Mouse (Mus musculus) lung, embryonic 16.5 days (tissue): ENCODE measurements around the gene Slc39a5. TPM values are rescaled to one million over a fixed set of nuclear protein-coding genes. Genes with fewer than 3 reads are reported as not detected.

Experiments used
- ATAC-seq: fragments of 200-750 bp; cut with Nextera tagmentation; 2 replicates; pipeline ENCODE4 v1.8.0; 2017; ENCODE audit warnings: low read depth, mild to moderate bottlenecking, moderate library complexity
- H3K27ac ChIP-seq: fragments of 300-500 bp; sonication (generic); 2 replicates; pipeline ENCODE4 v1.5.1; 2014; ENCODE audit warnings: mild to moderate bottlenecking, control low read depth, low read length
- H3K27me3 ChIP-seq: fragments of 300-500 bp; sonication (generic); 2 replicates; pipeline ENCODE4 v1.6.1; 2014; ENCODE audit warnings: low read depth, low read length, mixed read lengths; ENCODE audit not compliant: control insufficient read depth, insufficient read depth
- H3K36me3 ChIP-seq: fragments of 300-500 bp; sonication (generic); 2 replicates; pipeline ENCODE4 v1.6.1; 2014; ENCODE audit warnings: low read length; ENCODE audit not compliant: control insufficient read depth, insufficient read depth
- H3K4me1 ChIP-seq: fragments of 300-500 bp; sonication (generic); replicated peaks from 2 replicates; pipeline ENCODE4 v1.6.1; 2014; ENCODE audit warnings: low read length, mixed read lengths; ENCODE audit not compliant: control insufficient read depth, insufficient read depth
- H3K4me2 ChIP-seq: fragments of 300-500 bp; sonication (generic); 2 replicates; pipeline ENCODE4 v1.6.1; 2014; ENCODE audit warnings: low read depth, low read length, control low read depth
- H3K4me3 ChIP-seq: fragments of 300-500 bp; sonication (generic); 2 replicates; pipeline ENCODE4 v1.5.1; 2014; ENCODE audit warnings: mild to moderate bottlenecking, low read length, control low read depth
- H3K9ac ChIP-seq: fragments of 300-500 bp; sonication (generic); 2 replicates; pipeline ENCODE4 v1.6.1; 2014; ENCODE audit warnings: low read length, control low read depth
- H3K9me3 ChIP-seq: fragments of 300-500 bp; sonication (generic); 2 replicates; pipeline ENCODE4 v1.6.1; 2016; ENCODE audit warnings: low read length; ENCODE audit not compliant: control insufficient read depth
- WGBS: fragments of 180-500 bp; shearing (Covaris S2); extraction: QIAGEN DNeasy Blood & Tissue Kit; methylation state at CpG from one replicate; pipeline ENCODE4 v1.1.7; 2014; 5-methylcytosine and 5-hydroxymethylcytosine counted together
- polyA plus RNA-seq: library from polyadenylated mRNA; unstranded; fragments of >200 nt; fragmentation: Nextera tagmentation; extraction: Ambion mirVana; gene quantifications from 2 replicates; pipeline ENCODE4 v1.2.1, GENCODE M21; 2015

The Slc39a5 gene
- polyA plus RNA-seq, 1 experiment from 2014 or later = 0.13 TPM

DNA sequence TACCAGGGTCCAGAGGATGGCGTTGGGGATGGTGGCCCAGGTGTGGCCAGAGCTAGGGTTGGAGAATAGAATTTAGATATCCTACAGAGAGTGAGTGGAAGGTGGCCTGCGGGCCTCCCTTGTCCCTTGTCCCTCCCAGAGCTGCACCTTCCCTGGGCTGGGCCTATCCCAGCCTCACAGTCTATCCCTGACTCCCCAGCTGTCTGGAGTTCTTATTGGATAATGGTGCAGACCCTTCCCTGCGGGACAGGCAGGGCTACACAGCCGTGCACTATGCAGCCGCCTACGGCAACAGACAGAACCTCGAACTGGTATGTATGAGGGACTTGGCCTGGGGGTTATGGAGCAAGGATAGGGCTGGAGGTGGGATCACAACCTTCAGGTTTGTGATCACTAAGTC is 15.1 kb downstream of the Slc39a5 start:
- H3K36me3 ChIP-seq = peaks cover 86% of the 10 kb centered on the region
- H3K27me3 ChIP-seq = no peaks in the 10 kb centered on the region
- no peaks in the 10 kb centered on the region for H3K9me3 ChIP-seq
- 87% methylated on average over 7 of the region's 7 CpGs for WGBS
- H3K4me2 ChIP-seq = no peak overlapping the region
- H3K27ac ChIP-seq = no peak overlapping the region
- no peaks in the 10 kb centered on the region for H3K4me1 ChIP-seq
- no peak for ATAC-seq
- no peak overlapping the region for H3K9ac ChIP-seq
- H3K4me3 ChIP-seq = no peak overlapping the region

- Histone ChIP-seq H3K4me3 (no peak overlapping the region), H3K9me3 (no peaks in the 10 kb centered on the region), H3K4me1 (peaks cover 13% of the 10 kb centered on the region), H3K9ac (no peak overlapping the region), H3K27ac (no peak overlapping the region), H3K27me3 (no peaks in the 10 kb centered on the region), H3K4me2 (no peak overlapping the region), H3K36me3 (peaks cover 77% of the 10 kb centered on the region)
- ATAC-seq = no peak
- WGBS = 83% methylated on average over 8 of the region's 8 CpGs
These were observed 18.5 kb downstream of the Slc39a5 start for GRCm38 (mm10) chr10:128382482-128382881.

- no peak overlapping the region for H3K4me3 ChIP-seq
- WGBS = 83% methylated on average over 5 of the region's 5 CpGs
- H3K36me3 ChIP-seq = peaks cover 59% of the 10 kb centered on the region
- H3K4me1 ChIP-seq = peaks cover 19% of the 10 kb centered on the region
- no peak for ATAC-seq
- H3K27ac ChIP-seq = no peak overlapping the region
- no peak overlapping the region for H3K9ac ChIP-seq
- H3K27me3 ChIP-seq = no peaks in the 10 kb centered on the region
- H3K4me2 ChIP-seq = no peak overlapping the region
- H3K9me3 ChIP-seq = no peaks in the 10 kb centered on the region
These were observed 20.5 kb downstream of the Slc39a5 start for GRCm38 (mm10) chr10:128380565-128380964.

DNA sequence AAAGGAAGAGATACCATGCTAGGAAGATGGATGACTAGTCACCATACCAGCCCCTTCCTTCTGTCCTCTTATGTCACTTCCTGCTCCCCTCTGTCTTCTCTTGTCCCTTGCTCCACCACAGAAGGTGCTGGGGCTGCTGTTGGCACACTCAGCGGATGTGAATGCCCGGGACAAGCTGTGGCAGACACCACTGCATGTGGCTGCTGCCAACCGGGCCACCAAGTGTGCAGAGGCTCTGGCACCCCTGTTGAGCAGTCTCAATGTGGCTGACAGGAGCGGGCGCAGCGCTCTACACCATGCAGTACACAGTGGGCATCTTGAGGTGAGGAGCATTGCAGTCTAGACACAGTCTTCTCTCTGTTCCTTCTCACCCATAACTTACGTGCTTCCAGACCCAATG is 21.8 kb downstream of the Slc39a5 start:
- H3K27ac ChIP-seq = no peak overlapping the region
- no peaks in the 10 kb centered on the region for H3K27me3 ChIP-seq
- ATAC-seq = no peak
- H3K4me3 ChIP-seq = no peak overlapping the region
- no peaks in the 10 kb centered on the region for H3K9me3 ChIP-seq
- H3K4me1 ChIP-seq = peaks cover 19% of the 10 kb centered on the region
- peak overlapping the region; percentile 28; the same call in 1 of the 2 replicates for H3K9ac ChIP-seq
- H3K4me2 ChIP-seq = no peak overlapping the region
- WGBS = 94% methylated on average over 7 of the region's 7 CpGs
- peaks cover 51% of the 10 kb centered on the region for H3K36me3 ChIP-seq

- H3K4me3 ChIP-seq = no peak overlapping the region
- no peak for ATAC-seq
- H3K4me2 ChIP-seq = peak overlapping the region; percentile 62; the same call in 1 of the 2 replicates
- H3K9ac ChIP-seq = peak overlapping the region; percentile 97
- H3K27me3 ChIP-seq = no peaks in the 10 kb centered on the region
- WGBS = 55% methylated on average over 3 of the region's 3 CpGs
- no peak overlapping the region for H3K27ac ChIP-seq
- H3K36me3 ChIP-seq = peaks cover 43% of the 10 kb centered on the region
- H3K4me1 ChIP-seq = peaks cover 19% of the 10 kb centered on the region
- H3K9me3 ChIP-seq = no peaks in the 10 kb centered on the region
These were observed 22.6 kb downstream of the Slc39a5 start for GRCm38 (mm10) chr10:128378462-128378861.

- WGBS = 50% methylated on average over 14 of the region's 14 CpGs
- H3K27ac ChIP-seq = no peak overlapping the region
- no peaks in the 10 kb centered on the region for H3K27me3 ChIP-seq
These were observed 23.0 kb downstream of the Slc39a5 start for GRCm38 (mm10) chr10:128377940-128378448.

GRCm38 (mm10) chr10:128377222-128377939 is 23.6 kb downstream of the Slc39a5 start:
- no peaks in the 10 kb centered on the region for H3K9me3 ChIP-seq
- H3K27me3 ChIP-seq = no peaks in the 10 kb centered on the region
- ATAC-seq = peak; percentile 72
- H3K36me3 ChIP-seq = peaks cover 32% of the 10 kb centered on the region
- peak overlapping the region; percentile 76 for H3K27ac ChIP-seq
- peak overlapping the region; percentile 97 for H3K9ac ChIP-seq
- WGBS = 0% methylated on average over 31 of the region's 47 CpGs
- H3K4me1 ChIP-seq = peaks cover 19% of the 10 kb centered on the region
- peak overlapping the region; percentile 93 for H3K4me3 ChIP-seq
- peak overlapping the region; percentile 62 for H3K4me2 ChIP-seq

More at GRCm38 (mm10) chr10:128377940-128378448, 23.0 kb downstream of the Slc39a5 start:
- Histone ChIP-seq H3K4me1 (peaks cover 19% of the 10 kb centered on the region), H3K9ac (peak overlapping the region; percentile 97), H3K9me3 (no peaks in the 10 kb centered on the region), H3K36me3 (peaks cover 38% of the 10 kb centered on the region), H3K4me3 (peak overlapping the region; percentile 93), H3K4me2 (peak overlapping the region; percentile 62)
- no peak for ATAC-seq

DNA sequence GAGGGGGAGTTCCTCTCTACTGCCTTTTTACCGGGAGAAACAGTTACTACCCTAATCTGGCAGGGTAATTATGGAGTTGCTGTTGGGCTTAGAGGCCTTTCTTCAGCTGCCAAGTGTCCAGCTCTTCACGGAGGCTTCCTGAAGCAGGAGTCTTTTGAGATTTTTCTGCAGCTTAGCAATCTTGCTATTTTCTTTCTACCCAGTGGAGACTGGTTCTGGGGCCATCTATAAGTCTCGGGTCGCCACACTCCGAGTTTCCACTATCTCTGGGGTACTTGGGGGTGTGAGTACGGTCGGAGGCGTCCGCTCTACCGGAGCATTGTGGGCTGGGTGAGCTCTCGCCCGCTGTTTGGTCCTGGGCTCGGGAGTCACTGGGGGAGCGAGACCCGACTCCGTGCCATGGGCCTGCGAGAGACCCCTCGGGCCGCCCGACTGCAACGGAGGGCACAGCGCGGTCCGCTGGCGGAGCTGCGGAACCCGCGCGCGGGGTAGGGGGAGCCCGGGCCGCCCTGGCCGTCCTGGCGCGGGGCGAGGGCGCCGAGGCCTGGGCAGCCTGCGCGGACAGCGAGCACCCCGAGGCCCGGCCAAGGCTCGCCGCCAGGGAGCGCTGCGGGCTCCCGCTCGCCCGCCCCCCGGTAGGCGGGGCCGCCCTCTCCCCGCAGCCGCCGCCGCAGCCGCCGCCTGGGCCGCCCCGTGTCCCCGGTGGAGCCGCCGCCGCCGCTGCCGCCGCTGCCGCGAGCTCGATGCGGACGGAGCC is 24.4 kb downstream of the Slc39a5 start, which contains the start of gene Ankrd52:
Gene Ankrd52, plus strand, starts transcription at position 661 of the 757 bp plus-strand sequence.
- H3K9me3 ChIP-seq = no peaks in the 10 kb centered on the region
- peak; percentile 96 for ATAC-seq
- H3K9ac ChIP-seq = peak within 1 kb of the TSS; percentile 97
- H3K4me2 ChIP-seq = peak within 1 kb of the TSS; percentile 62
- H3K27me3 ChIP-seq = no peaks in the 10 kb centered on the region
- peaks cover 26% of the 10 kb centered on the region for H3K36me3 ChIP-seq
- peaks cover 19% of the 10 kb centered on the region for H3K4me1 ChIP-seq
- peak within 1 kb of the TSS; percentile 93 for H3K4me3 ChIP-seq
- peak within 1 kb of the TSS; percentile 92 for H3K27ac ChIP-seq
- under 1% methylated on average over 48 of the region's 73 CpGs for WGBS

GRCm38 (mm10) chr10:128376099-128376454 is 25.0 kb downstream of the Slc39a5 start:
- 45% methylated on average over 4 of the region's 4 CpGs for WGBS

More at GRCm38 (mm10) chr10:128376099-128376454, 25.0 kb downstream of the Slc39a5 start:
- H3K27me3 ChIP-seq = no peaks in the 10 kb centered on the region
- peak overlapping the region; percentile 97 for H3K9ac ChIP-seq
- peaks cover 23% of the 10 kb centered on the region for H3K36me3 ChIP-seq
- no peaks in the 10 kb centered on the region for H3K9me3 ChIP-seq
- H3K4me1 ChIP-seq = peaks cover 19% of the 10 kb centered on the region
- H3K4me3 ChIP-seq = peak overlapping the region; percentile 93
- no peak for ATAC-seq
- peak overlapping the region; percentile 62 for H3K4me2 ChIP-seq
- H3K27ac ChIP-seq = peak overlapping the region; percentile 92
